Mouse (Mus musculus) mature B cell (primary cell): ENCODE results near the gene Nr1h2.

Experiments
- in situ Hi-C: fragments of 300-500 bp; cut with MboI; formaldehyde crosslinking; loops from 2 replicates; pipeline ENCODE4 v1.14.3; 2019

Gene Nr1h2

DNA sequence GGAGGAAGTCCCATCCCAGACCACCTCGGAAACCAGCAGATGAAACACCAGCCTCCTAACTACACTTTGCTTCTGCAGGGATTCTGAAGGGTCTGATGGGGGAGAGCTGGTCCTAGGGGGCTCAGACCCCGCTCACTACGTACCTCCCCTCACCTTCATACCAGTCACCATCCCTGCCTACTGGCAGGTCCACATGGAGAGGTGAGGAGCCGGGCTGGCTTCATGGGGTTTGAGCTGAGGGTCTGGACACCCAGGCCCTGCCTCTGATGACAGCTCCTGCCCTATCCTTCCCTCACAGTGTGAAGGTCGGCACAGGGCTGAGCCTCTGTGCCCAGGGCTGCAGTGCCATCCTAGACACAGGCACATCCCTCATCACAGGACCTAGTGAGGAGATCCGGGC, 31.2 kb upstream of the Nr1h2 start:
- in situ Hi-C loops: no loop called here

DNA sequence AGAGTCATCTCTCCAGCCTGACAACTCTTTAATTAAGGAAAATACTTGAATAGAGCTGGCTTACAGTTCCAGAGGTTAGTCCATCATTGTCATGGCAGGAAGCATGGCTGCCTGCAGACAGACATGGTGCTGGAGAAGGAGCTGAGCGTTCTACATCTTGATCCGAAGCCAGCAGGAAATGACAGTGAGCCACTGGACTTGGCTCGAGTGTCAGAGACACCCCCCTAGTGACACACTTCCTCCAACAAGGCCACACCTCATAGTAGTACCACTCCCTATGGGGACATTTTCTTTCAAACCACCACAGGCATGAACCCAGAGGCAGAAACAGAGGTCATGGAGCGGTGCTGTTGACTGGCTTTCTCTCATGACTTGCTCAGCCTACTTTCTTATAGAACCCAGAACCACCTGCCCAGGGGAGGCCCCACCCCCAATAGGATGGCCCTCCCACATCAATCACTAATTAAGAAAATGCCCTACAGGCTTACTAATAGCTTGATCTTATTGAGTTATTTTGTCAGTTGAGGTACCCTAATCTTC, 30.6 kb upstream of the Nr1h2 start:
- in situ Hi-C loops: no loop called here

DNA sequence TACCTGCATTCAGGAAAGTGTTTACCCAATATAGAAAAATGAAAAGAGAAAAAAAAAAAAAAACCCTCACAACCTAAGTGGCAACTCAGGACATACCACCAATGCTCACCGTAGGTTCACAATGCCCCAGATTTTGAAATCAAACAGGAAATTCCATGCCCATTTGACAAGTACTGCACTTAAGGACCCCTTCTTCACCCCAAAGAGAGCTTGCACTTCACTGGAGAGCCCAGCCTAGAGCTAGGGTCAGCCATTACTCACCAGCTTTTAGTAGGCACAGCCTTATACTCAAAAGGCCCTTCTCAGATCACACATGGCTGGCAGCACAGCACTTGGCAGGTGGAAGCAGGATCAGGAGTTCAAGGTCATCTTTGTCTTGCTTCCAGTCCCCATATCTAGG, 29.4 kb upstream of the Nr1h2 start:
- in situ Hi-C loops: no loop called here

DNA sequence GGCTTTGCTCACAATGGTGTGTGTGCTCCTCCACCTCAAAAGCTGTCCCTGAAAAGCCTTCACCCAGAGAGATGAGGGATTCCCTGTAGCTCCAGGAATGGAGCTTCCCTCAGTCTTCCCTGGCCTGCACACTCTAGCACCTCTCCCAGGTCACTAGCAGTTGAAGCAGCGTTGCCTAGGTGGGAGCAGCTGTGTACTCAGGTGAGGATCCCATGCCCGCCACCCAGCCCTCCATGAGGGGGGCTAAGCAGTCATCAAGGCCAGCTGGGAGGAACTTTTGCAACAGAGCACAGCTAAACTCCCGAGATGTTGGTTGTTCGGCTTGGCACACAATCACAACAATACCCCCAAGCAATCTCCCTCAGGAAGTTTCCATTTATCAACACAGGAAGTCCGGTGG, 29.0 kb upstream of the Nr1h2 start:
- in situ Hi-C loops: no loop called here

DNA sequence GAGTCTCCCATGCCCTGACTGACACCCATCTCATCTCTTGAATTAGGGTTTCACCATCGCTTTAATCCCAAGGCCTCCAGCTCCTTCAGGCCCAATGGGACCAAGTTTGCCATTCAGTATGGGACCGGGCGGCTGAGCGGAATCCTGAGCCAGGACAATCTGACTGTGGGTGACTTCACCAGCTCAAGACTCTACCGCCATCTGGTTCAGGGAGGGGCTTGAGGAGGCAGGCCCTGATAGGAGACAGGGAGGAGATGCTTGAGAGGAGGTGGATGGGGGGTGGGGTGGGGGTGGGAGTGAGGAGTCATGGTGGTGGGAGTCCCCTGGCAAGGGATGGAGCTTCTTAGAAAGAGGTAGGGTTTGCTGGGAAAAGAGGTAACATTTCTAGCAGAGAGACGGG, 27.9 kb upstream of the Nr1h2 start:
- in situ Hi-C loops: no loop called here

DNA sequence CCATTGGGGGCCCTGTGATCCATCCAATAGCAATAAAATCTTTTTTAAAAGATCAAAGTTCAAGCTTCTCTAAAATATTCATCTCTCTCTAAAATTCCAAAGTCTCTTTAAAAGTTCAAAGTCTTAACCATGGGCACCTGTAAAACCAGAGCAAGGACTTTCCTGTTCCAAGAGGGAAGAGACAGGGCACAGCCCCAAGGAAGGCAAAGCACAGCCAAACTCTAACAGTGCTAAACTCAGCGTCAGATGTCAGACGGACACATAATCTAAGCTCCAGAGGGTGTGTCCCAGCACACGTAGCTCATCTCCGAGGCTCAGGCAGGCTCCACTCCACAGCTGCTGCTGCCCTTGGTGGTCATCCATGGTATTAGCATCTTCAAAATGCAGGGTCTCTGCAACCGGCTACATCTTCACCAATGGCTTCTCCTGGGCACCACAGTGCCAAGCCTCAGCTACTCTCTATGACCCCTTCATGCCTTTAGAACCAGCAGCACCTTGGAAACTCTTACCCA, 22.6 kb upstream of the Nr1h2 start:
- in situ Hi-C loops: no loop called here

DNA sequence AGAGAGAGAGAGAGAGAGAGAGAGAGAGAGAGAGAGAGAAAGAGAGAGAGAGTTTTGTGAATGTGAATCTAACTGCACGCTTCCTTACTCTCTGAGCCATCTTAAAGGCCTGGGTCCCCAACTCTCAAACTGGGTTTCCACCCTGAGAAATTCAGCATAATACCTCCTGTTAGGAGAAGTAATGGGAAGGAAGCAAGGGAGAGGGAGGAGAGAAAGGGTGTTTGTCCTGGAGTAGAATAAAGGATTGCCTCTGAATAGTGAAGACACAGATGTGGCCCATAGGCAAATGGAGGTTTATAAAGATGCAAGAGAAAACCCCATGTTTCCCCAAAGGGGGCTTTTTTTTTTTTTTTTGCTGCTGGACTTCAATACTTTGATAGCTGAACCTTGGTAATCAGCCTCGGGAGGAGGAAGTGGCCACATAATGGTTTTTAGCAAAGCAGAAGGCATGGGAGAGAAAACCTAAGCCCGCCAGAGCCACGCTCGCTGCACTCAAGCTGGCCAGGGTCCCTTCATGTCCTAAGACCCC, 19.3 kb upstream of the Nr1h2 start:
- in situ Hi-C loops: no loop called here

DNA sequence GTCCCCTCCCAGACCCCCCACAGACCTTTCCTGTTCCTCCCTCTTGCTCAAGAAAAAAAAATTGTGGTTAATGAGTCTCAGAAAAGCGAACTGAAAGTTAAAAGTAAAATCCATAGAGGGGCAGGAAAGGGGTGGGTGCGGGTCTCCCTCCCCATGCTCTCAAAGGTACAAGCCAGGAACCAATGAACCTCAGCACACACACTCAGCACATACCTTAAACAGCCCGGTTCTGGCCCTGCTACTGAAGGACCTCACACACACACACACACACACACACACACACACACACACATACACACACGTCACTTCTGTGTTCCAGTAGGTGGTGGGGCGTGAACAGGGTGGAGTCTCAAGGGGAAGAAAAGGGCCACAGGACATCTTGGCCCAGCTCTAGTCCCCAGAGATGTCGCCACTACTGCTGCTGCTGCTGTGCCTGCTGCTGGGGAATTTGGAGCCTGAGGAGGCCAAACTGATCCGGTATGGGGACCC, 18.5 kb upstream of the Nr1h2 start, which contains the start of gene Napsa:
TSS of gene Napsa (plus strand) at position 168 of the 489 bp plus-strand sequence.
- in situ Hi-C loops: no loop called here

DNA sequence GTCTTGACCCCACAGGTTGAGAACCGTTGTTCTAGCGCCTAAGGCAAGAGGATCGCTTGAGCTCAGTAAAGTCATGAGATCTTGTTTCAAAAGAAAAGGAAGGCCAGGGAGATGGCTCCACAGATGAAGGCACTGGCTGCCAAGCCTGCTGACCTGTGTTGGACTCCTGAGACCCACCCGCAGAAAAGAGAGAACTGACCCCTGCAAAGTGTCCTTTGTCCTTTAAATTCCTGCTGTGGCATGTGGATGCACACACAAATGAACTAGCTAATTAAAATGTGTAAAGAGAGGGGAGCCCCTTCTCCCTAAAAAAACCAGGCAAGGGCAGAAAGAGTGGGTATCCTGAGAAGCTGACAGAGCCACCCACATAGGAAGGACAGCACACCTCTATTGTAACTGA, 18.1 kb upstream of the Nr1h2 start:
- in situ Hi-C loops: no loop called here

DNA sequence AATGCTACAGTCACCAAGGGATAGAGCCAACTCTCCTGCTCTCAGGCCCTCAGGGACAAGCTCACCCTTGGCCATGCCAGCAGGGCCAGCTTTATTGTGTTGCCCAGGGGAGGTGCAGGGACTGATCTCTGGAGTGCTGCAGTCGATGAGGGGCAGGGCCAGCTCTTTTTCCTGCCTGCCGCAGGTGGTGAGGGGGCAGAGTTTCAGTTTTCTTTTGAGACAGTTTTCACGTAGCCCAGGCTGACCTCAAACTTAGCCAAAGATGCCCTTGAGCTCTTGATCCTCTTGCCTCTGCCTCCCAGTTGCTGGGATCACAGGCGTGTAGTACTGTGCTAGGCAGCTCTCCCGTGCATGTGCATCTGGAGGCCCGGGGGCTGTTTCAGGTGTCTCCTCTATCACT, 17.2 kb upstream of the Nr1h2 start:
- in situ Hi-C loops: no loop called here

DNA sequence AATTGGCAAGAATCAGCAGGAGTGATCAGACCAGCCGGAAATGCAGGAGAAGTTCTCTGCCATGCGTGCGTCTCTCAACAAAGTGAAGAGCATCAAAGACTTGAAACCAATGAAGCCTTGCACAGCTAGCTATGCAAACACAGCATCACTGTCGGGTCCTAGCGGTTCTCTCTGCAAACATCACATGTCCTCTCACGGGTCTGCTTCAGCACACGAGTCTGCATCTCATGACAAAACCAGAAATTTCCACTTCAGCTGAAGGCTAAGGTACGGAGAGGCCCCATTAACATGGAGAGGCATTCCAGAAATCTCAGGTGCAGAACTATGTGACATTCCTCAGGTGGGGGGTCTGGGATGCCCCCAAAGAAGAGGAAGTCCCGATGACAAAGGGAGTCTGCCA, 15.1 kb upstream of the Nr1h2 start:
- in situ Hi-C loops: no loop called here

DNA sequence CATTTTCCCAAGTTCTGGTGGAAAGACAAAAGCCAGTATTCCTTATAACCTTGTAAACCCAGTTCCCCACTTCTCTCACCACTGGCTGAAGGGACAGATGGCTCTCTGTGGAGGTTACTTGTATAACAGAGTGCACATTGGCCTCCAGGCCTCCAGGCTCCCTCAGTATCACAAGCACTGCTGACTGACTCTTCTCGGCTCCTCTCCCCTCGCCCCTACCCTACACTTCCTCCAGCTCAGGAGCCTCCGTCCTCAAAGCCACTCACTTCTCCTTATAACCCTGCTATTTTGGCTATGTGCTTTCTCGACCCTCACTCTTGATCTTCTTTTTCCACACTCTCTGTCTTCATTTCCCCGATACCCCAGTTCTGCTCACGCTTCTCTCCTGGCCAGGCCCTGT, 11.7 kb upstream of the Nr1h2 start:
- in situ Hi-C loops: no loop called here

DNA sequence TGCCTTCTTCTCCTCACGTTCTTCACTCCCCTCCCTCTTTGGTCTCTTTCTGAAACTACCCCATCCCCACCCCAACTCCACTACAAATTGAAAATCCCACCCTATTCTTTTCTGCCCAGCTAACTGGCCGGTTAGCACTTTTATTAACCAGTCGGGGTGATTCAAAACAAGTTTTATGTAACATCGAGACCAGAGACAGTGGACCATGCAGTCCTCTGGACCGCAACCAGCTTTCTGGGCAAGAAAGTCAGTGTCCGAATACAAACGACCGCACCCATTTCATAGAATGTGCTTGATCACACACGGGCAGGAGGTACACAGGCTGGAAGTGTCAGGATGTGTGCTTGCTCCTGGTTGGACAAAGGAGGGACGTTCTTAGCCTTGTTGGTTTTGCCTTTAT, 10.7 kb upstream of the Nr1h2 start:
- in situ Hi-C loops: no loop called here

DNA sequence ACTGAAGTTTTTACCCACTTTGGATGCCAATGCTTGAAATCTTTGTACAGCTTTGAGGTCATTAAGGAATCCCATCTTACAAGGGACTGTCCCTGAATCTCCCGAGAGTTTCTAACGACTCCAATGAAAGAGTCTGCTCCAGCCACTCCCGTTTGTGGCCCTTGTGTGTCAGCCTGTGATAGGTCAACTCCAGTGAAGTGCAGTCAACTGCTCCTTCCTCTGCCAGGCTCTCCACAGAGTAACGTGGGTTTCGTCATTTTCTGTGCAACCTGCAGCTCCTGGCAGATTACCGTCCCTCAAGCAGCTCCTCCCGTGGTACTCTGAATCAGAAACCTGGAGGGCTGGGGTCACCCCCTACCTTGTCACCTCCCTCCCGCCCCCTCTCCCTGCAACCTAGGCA, 9.5 kb upstream of the Nr1h2 start:
- in situ Hi-C loops: no loop called here

DNA sequence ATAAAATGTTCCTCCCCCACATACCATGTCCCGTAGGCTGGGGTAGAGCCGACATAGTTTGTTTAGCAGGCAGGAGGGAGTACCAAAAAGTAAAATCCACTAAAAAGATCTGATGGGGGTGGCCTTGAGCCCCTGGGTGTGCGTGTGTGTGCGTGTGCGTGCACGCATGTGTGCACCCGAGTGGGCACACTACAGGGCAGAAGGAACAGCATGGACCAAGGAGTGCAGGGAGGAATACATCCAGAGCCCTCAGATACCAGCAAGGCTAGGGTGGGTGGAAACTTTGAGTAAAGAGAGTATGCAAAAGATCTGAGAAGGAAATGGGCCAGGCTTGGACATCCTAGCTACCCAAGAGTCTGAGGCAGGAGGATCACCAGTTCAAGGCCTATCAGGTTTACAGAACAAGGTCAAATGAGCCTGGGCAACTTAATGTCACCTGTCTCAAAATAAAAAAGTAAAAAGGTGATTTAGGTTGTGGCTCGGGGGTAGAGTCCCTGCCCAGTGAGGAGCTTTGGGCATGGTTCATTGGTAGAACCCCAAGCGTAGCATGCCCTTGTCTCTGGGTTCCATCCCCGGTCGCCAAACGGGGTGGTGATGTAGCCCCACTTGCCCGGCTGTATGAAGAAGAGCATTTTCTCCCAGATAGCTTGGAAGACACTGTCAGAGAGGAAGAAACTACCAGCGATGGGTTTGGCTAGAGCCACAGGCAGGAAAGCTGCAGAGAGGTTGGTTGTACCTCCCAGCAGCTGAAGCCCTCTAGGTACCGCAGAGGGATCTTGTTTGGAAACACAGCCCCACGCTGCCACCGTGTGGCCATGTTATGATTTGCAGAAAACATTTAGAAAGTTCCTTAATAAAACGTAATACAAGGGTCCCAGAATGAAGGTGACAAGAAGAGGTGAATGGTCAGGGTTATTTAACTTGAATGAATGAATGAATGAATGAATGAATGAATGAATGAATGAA, 7.0 kb upstream of the Nr1h2 start:
- in situ Hi-C loops: no loop called here

DNA sequence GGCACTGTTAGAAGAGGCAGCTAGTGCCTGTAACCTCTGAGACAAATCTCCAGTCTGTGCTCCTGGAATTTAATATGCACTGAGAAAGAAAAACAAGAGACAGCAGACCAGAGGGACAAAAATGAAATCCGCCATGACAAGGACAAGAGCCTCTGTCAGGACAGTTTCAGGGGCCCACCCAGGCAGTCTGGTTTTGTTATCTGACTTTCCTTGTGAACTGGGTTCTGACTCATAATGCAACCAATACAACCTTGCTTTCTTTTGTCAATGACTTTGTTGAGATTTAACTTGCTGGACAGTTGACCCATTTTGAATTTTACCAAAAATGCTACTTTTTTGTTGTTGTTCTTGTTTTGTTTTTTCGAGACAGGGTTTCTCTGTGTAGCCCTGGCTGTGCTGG, 3.9 kb upstream of the Nr1h2 start:
- in situ Hi-C loops: no loop called here

DNA sequence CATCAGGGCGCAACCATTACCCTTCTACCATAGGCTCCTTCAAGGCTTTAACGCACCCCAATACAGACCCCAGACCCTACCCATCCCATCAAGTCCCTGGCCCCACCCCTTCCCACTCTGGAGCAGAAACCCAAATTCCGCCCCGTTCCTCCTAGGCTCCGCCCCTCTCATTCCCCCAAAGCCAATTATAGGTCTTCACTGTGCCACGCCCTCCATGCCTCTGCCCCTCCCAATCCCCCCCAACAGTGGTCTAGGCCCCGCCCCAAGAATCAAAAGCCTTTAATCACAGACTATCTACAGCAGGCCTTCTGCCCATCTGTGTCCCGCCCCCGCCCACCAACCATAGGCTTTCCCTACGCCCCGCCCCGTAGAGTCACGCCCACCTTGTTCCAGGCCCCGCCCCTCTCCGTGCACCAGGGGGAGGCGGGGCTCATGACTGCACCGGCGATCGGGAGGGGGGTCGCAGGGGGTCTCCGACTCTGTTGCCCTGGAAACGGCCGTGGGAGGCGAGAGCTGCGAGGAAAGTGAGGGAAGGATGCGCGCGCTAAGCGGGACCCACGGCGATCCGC, 471 bp downstream of the Nr1h2 start:
- in situ Hi-C loops: no loop called here

DNA sequence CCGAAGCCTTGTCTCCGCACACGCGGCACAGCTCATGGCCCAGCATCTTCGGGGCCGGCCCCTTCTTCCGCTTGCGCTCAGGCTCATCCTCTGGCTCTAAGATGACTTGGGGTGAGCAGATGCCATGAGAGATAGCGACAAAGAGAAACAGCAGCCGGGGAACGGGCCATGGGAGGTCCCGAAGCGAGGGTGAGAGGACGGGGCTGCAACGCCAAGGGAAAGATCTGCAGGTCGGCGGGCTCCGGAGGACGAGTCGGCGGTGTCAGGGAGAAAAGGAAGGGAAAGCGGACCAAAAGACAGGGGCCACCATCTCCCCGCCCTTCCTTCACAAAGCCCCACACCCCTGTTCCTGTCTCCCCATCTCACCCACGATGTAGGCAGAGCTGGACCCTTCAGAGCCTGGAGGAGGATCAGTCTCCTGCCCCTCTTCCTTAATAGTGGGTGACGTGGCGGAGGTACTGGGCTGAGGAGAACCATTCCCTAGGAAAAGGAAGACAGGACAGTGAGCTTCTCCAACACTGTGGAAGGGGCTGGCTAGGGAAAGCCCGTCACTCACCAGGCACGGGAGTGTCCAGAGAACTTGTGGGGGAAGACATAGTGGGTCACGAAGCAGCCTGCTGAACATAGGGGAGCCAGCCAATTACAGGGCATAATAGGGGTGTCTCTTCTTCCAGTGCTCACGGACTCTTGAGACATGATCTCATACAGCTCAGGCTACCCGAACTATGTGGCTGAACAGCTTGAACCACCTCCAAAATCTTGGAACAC, 1.4 kb downstream of the Nr1h2 start:
- in situ Hi-C loops: no loop called here

DNA sequence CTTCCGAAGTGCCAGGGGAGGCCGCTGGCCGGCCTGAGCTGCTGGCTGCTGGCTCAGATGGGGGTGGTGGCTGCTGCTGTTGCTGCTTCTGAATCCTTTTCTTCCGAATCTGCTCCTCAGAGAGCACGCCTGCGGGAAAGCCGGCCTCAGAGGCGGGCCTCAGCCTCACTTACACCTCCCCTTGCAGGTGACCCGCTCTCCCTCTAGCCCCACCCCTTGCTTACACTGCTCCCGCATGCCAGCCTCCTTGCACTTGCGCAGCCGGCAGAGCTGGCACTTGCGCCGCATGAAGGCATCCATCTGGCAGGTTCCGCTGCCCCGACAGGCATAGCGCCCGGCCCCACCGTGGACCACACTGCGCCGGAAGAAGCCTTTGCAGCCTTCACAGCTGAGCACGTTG, 2.0 kb downstream of the Nr1h2 start:
- in situ Hi-C loops: no loop called here

DNA sequence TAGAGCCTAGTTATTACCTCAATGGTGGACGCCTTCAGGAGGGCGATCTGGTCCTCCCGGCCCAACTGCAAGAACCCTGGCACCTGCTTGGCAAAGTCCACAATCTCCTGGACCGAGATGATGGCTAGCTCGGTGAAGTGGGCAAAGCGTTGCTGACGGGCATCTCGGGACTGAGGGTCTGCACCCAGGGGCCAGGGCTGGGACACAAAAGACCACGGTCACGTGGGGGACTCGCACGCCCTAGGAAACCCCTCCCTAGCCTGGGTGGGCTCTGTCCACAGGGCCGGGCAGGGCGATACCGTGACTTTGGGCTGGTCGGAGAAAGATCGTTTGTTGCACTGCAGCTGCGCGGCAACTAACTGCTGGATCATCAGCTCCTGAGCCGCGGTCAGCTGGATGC, 2.5 kb downstream of the Nr1h2 start:
- in situ Hi-C loops: no loop called here

DNA sequence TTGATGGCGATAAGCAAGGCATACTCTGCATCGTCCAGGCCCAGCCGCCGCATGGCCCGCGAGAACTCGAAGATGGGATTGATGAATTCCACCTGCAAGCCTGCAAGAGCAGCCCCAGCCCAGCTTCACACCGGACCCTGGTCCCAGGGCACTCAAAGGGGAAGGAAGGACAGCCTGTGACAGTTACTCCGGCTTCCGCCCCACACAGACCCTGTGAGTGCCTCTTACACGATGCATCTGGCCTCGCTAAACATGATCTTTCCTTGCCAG, 3.4 kb downstream of the Nr1h2 start:
- in situ Hi-C loops: no loop called here
